Mouse (Mus musculus): ENCODE results near the gene Map2.

DNA sequence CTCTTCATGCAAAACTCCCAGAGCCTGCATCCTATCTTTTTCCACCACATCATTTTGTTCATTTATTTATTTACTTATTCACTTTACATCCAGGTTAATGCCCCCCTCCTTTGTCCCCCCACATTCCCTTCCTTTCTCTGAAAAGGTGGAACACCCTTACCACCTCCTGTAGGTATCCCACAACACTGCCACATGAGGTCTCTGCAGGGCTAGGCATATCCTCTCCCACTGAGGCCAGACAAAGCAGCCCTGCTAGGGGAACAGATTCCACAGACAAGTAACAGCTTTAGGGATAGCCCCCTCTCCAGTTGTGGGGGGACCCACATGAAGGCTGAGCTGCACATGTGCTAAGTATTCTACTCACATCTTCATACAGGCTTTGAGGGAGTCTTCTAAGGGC lies 154.5 kb downstream of the Map2 start:
- TF ChIP-seq REST (IDR thresholded peaks at IDR 0.05; ENCODE audit: insufficient read depth, insufficient read length) = no peak
- TF ChIP-seq POLR2A (IDR thresholded peaks at IDR 0.05; ENCODE audit: insufficient read length, low read depth) = no peak
